Mouse (Mus musculus) telencephalon, adult 2 months (tissue): Measurements from ENCODE around the gene Wdr20.

ENCODE experiments used
- DNase-seq: peaks from one replicate; pipeline ENCODE4 v3.0.0-alpha.2; 2011; ENCODE audit warnings: low read depth, low spot score

The Wdr20 gene

GRCm38 (mm10) chr12:110777853-110778252 lies 40.1 kb downstream of the Wdr20 start:
- no peak for DNase-seq

GRCm38 (mm10) chr12:110779296-110779695 lies 41.6 kb downstream of the Wdr20 start:
- DNase-seq = no peak

GRCm38 (mm10) chr12:110781181-110781580 lies 43.4 kb downstream of the Wdr20 start:
- DNase-seq = peak; percentile 82

- no peak for DNase-seq
These were observed 44.5 kb downstream of the Wdr20 start for GRCm38 (mm10) chr12:110782278-110782677.

GRCm38 (mm10) chr12:110784211-110784610 lies 46.5 kb downstream of the Wdr20 start:
- no peak for DNase-seq

GRCm38 (mm10) chr12:110786243-110786642 lies 48.5 kb downstream of the Wdr20 start:
- DNase-seq = no peak

GRCm38 (mm10) chr12:110790580-110790979 lies 52.8 kb downstream of the Wdr20 start:
- no peak for DNase-seq

GRCm38 (mm10) chr12:110791026-110791425 lies 53.3 kb downstream of the Wdr20 start:
- no peak for DNase-seq

- no peak for DNase-seq
These were observed 57.3 kb downstream of the Wdr20 start for GRCm38 (mm10) chr12:110795035-110795434.

GRCm38 (mm10) chr12:110796748-110797147 lies 59.0 kb downstream of the Wdr20 start:
- no peak for DNase-seq

- DNase-seq = no peak
These were observed 59.5 kb downstream of the Wdr20 start for GRCm38 (mm10) chr12:110797202-110797601.

GRCm38 (mm10) chr12:110797842-110798431 lies 60.2 kb downstream of the Wdr20 start:
- DNase-seq = no peak

- no peak for DNase-seq
These were observed 61.5 kb downstream of the Wdr20 start for GRCm38 (mm10) chr12:110799226-110799625.

GRCm38 (mm10) chr12:110801876-110802464 lies 64.2 kb downstream of the Wdr20 start:
- DNase-seq = no peak

GRCm38 (mm10) chr12:110802674-110803297 lies 65.0 kb downstream of the Wdr20 start:
- no peak for DNase-seq

- no peak for DNase-seq
These were observed 66.5 kb downstream of the Wdr20 start for GRCm38 (mm10) chr12:110804261-110804660.

- no peak for DNase-seq
These were observed 68.7 kb downstream of the Wdr20 start for GRCm38 (mm10) chr12:110806301-110806970.

GRCm38 (mm10) chr12:110808430-110808829 lies 70.7 kb downstream of the Wdr20 start:
- no peak for DNase-seq

GRCm38 (mm10) chr12:110808848-110809247 lies 71.1 kb downstream of the Wdr20 start:
- no peak for DNase-seq

- no peak for DNase-seq
These were observed 75.4 kb downstream of the Wdr20 start for GRCm38 (mm10) chr12:110813132-110813531.

- no peak for DNase-seq
These were observed 75.9 kb downstream of the Wdr20 start for GRCm38 (mm10) chr12:110813624-110814023.

- no peak for DNase-seq
These were observed 77.2 kb downstream of the Wdr20 start for GRCm38 (mm10) chr12:110814924-110815323.

GRCm38 (mm10) chr12:110816833-110817232 lies 79.1 kb downstream of the Wdr20 start:
- no peak for DNase-seq
